Mouse (Mus musculus): Measurements from ENCODE around the gene Lgi2.

Lgi2 gene

GRCm38 (mm10) chr5:52534798-52535590 lies 31.3 kb downstream of the Lgi2 start:
- no peak for DNase-seq

- no peak for DNase-seq
These were observed 32.6 kb downstream of the Lgi2 start for GRCm38 (mm10) chr5:52533705-52534104.

DNA sequence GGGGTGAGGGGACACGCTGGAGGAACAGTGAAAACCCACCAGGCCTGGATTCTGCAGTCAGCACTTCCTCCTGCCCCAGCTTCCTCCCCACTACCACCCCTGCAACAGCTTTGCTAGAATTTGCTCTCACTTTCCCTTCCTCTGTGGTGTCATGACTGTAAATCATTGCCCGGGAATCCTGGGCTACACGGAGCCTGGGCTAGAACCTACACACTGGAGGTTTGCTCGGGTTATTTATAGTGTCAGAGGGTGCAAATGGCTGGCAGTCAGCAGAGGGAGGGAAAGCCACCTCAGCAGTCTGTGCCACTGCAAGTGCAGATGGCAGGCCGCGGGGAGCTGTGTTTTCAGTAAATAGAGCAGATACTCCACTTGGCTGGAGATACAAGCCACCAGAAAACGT lies 37.7 kb downstream of the Lgi2 start:
- DNase-seq: no peak

- DNase-seq: peak in 1 of 2 experiments; percentile 42
These were observed 39.8 kb downstream of the Lgi2 start for GRCm38 (mm10) chr5:52526324-52526986.

GRCm38 (mm10) chr5:52524207-52524606 lies 42.1 kb downstream of the Lgi2 start:
- DNase-seq: peak; percentile 54 to 62

DNA sequence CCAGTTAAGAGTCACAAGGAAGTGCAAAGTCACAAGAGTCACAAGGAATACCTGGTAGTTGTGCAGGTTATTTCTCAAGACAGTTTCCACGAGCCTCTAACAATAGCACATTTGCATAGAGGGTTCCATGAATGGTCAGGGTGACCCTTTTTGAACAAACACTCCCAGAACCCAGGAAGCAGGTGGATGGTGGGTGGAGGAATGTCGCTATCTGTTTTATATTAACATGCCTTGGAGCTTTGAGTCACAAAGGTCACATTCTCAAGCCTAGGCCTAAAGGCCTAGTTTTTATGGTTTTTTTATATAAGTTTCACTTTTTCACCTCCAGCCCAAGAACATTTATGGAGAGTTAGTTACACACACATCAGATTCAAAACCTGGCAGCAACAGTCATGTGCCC lies 46.3 kb downstream of the Lgi2 start:
- no peak for DNase-seq

- DNase-seq: no peak
These were observed 50.2 kb downstream of the Lgi2 start for GRCm38 (mm10) chr5:52516072-52516476.

DNA sequence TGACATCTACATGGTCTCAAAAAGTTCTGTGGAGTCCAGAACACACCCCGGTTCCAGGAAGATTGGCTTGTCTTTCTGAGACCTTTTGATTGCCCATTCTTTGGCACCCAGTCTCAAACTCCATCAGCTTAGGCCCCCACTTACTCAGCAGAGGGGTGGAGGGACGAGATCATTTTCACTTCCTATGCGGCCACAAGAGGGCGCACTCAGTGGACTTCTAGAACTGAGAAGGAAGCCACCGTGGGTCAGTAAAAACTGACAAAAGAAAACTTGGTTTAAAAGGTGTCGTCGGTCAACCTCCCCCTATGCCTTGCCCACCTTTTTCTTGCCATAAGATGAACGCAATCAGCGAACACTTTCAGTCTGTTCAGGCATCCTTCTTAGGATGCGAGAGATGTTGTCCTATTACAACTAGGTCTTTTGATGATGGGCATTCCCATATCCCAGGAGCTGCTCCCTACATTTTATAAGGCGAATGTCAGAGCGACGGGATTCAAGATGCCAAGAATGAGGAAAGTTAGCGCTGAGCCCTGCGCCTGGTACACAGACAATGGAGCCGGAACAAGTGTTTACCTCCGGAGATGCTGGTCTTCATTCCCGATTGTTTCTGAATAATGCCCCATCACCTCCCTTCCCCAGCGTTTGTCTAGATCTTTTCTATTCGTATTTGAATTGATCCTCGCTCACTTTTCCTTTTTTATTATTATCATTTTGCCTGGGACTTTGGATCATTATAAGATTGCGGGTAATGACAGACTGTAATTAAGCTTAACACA lies 50.8 kb downstream of the Lgi2 start:
- DNase-seq: peak; percentile 58 to 69

GRCm38 (mm10) chr5:52511089-52511488 lies 55.2 kb downstream of the Lgi2 start:
- DNase-seq: no peak

GRCm38 (mm10) chr5:52509416-52509815 lies 56.8 kb downstream of the Lgi2 start:
- DNase-seq: no peak

DNA sequence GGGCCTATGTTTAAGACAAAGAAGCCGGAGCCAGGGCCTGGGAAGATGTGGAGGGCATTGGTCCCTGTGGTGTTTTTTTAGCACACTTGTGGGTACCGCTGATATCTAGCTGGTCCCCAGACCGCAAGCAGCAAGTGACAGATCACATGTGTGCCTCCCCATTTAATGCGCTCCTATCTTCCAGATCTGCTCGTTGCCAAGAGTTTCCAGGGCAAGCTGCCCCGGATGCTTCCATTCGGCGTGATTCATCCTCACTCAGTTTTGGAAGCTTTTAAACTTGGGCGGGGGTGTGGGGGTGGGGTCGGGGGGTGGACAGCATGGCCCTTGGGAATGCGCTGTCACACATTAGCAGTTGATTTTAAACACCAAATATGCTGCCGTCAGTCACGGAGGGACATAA lies 61.6 kb downstream of the Lgi2 start:
- DNase-seq: no peak

- DNase-seq: no peak
These were observed 62.1 kb downstream of the Lgi2 start for GRCm38 (mm10) chr5:52504148-52504547.

GRCm38 (mm10) chr5:52495671-52496070 lies 70.6 kb downstream of the Lgi2 start:
- DNase-seq: no peak

GRCm38 (mm10) chr5:52491496-52491895 lies 74.8 kb downstream of the Lgi2 start:
- no peak for DNase-seq

DNA sequence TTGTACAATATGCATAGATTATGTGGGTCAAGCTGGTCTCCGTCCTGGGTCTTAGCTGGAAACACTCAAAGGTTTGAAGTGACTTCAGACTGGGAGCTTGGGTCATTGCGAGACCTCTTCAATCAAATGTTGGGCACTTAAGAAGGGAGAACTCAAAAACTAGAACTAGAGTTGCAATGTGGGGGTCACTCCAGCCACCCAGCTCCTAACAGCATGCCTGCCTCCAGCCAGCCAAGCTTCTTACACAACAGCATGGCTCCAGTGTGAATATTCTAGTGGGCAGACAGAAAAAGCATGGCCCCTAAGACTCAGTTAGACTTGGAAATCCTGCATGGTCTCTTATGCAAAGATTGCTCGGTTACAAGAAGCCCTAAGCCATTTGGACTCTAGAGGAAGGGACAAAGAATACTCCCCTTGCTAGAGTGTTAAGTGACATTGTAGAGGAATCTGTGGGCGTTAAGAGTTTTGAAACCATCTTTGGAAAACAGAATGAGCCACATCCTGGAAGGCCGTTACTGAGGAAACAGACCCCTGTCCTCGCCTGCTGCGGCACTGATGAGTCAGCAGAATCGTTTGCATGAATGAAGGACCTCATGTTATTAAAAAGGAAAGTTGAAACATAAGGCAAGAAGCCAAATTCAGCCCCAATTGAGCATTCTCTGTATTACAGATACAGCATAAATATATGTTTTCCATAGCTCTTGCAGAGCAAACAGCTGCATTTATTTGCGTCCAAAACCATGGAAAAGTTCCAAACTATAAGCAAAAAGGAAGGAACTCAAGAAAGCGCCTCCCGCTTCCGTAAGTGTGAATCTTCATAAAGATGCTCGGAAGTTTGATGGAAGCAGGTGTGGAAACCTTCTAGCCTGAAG lies 78.5 kb downstream of the Lgi2 start:
- no peak for DNase-seq

Data from lung, postnatal 4 days (tissue).